Mouse (Mus musculus) ES-E14 (cell line): ENCODE results near the gene F10. TPM values are rescaled to one million over a fixed set of nuclear protein-coding genes. Genes with fewer than 3 reads are reported as not detected.

Experiments
- DNase-seq: peaks from one replicate; pipeline ENCODE4 v3.0.0-alpha.2; 2013; ENCODE audit warnings: low read depth, low spot score
- H3K27ac ChIP-seq: 2 replicates; pipeline ENCODE4 v1.5.1; 2012; ENCODE audit warnings: low read depth, mild to moderate bottlenecking, low read length, moderate library complexity, mixed read lengths; ENCODE audit not compliant: poor library complexity, insufficient read depth, severe bottlenecking
- H3K36me3 ChIP-seq: 2 replicates; pipeline ENCODE4 v1.6.1; 2012; ENCODE audit warnings: mild to moderate bottlenecking, low read length, moderate library complexity, mixed read lengths; ENCODE audit not compliant: control insufficient read depth, poor library complexity, insufficient read depth, severe bottlenecking
- H3K4me1 ChIP-seq, 2 experiments: fragments of 150-350 bp in 1 of 2; sonication (generic) in 1 of 2; 2 replicates each; pipeline ENCODE4 v1.6.1; 2012; ENCODE audit warnings: low read length in 2 of 2, mild to moderate bottlenecking in 1 of 2, mixed read lengths in 1 of 2; ENCODE audit not compliant: control insufficient read depth in 2 of 2, insufficient read depth in 2 of 2, poor library complexity in 1 of 2
- H3K4me3 ChIP-seq, 2 experiments: fragments of 150-350 bp in 1 of 2; sonication (generic) in 1 of 2; 2 replicates each; pipeline ENCODE4 v1.5.1; 2012; ENCODE audit warnings: low read length in 2 of 2, low read depth in 1 of 2, mild to moderate bottlenecking in 1 of 2, mixed read lengths in 1 of 2; ENCODE audit not compliant: insufficient read depth in 1 of 2, poor library complexity in 1 of 2, severe bottlenecking in 1 of 2
- H3K9ac ChIP-seq: 2 replicates; pipeline ENCODE4 v1.6.1; 2012; ENCODE audit warnings: low read depth, mild to moderate bottlenecking, low read length, mixed read lengths; ENCODE audit not compliant: poor library complexity, insufficient read depth, severe bottlenecking
- H3K9me3 ChIP-seq: fragments of 150-350 bp; sonication (generic); 2 replicates; pipeline ENCODE4 v1.6.1; 2012; ENCODE audit warnings: low read depth, mild to moderate bottlenecking, low read length; ENCODE audit not compliant: control insufficient read depth, insufficient read depth
- CHD2 ChIP-seq: IDR thresholded peaks from 2 replicates; pipeline ENCODE4 v1.6.1; 2014; ENCODE audit warnings: mild to moderate bottlenecking, low read depth, low read length, inconsistent platforms
- HCFC1 ChIP-seq: IDR thresholded peaks from 2 replicates; pipeline ENCODE4 v1.6.1; 2012; ENCODE audit warnings: low read length, inconsistent platforms, borderline replicate concordance; ENCODE audit not compliant: insufficient read depth
- MAFK ChIP-seq: IDR thresholded peaks from 2 replicates; pipeline ENCODE4 v1.6.1; 2014; ENCODE audit warnings: mild to moderate bottlenecking, low read depth, low read length, inconsistent platforms; ENCODE audit not compliant: insufficient read depth
- ZC3H11A ChIP-seq: IDR thresholded peaks from 2 replicates; pipeline ENCODE4 v1.6.1; 2012; ENCODE audit warnings: low read depth, mild to moderate bottlenecking, inconsistent platforms, low read length, borderline replicate concordance
- ZNF384 ChIP-seq: IDR thresholded peaks from 2 replicates; pipeline ENCODE4 v1.6.1; 2012; ENCODE audit warnings: low read depth, low read length, inconsistent platforms
- in situ Hi-C, 2 experiments: fragments of 600-800 bp; cut with MboI; formaldehyde crosslinking; loops; one replicate each; pipeline ENCODE4 v1.15.1; 2025; ENCODE audit warnings: low sequenced_read_pairs in 2 of 2, inconsistent platforms in 1 of 2; ENCODE audit not compliant: unreplicated experiment in 2 of 2
- total RNA-seq: library from RNA; depleted of rRNA; stranded (reverse); fragments of 300-350 nt; gene quantifications from 2 replicates; pipeline ENCODE4 v1.2.3, GENCODE M21; 2012; rRNA removed

The F10 gene
- total RNA-seq, 1 experiment: not detected

- peak; percentile 75 for DNase-seq
- Histone ChIP-seq H3K9me3 (no peaks in the 10 kb centered on the region), H3K36me3 (no peaks in the 10 kb centered on the region), H3K27ac (peak overlapping the region; percentile 62; the same call in 1 of the 2 replicates), H3K4me3 (peak overlapping the region; percentile 92 to 98), H3K4me1 (peaks cover 0 to 2% of the 10 kb centered on the region in 2 experiments; a peak in 1 of 4 replicates), H3K9ac (peak overlapping the region; percentile 98)
- TF ChIP-seq ZC3H11A (no peak), MAFK (no peak), CHD2 (no peak), HCFC1 (peak; percentile 84), ZNF384 (no peak)
- in situ Hi-C loops: no loop called here
Observed at GRCm38 (mm10) chr8:13104691-13105086, 67.6 kb downstream of the F10 start.

GRCm38 (mm10) chr8:13105087-13105881 is 68.2 kb downstream of the F10 start, which contains the start of the genes Pcid2 and Cul4a:
TSS of gene Pcid2 (minus strand) at chr8:13105459.
TSS of gene Cul4a (plus strand) at chr8:13105621.
- H3K4me3 ChIP-seq: peak within 1 kb of the TSS; percentile 98
- peak within 1 kb of the TSS; percentile 62; the same call in 1 of the 2 replicates for H3K27ac ChIP-seq
- H3K9me3 ChIP-seq: no peaks in the 10 kb centered on the region
- peaks cover 0 to 2% of the 10 kb centered on the region in 2 experiments; a peak in 1 of 4 replicates for H3K4me1 ChIP-seq
- in situ Hi-C loops: no loop called here
- H3K36me3 ChIP-seq: no peaks in the 10 kb centered on the region
- peak within 1 kb of the TSS; percentile 98 for H3K9ac ChIP-seq
- DNase-seq: peak; percentile 94
- TF ChIP-seq ZNF384 (no peak), ZC3H11A (0 out of 2 replicates have a peak, but pooled peaks have one; percentile 11), MAFK (no peak), HCFC1 (0 out of 2 replicates have a peak, but pooled peaks have one; percentile 32), CHD2 (peak; percentile 95)

- Histone ChIP-seq H3K9me3 (no peaks in the 10 kb centered on the region), H3K4me3 (peak overlapping the region; percentile 94 to 98), H3K4me1 (peaks cover 0 to 2% of the 10 kb centered on the region in 2 experiments; a peak in 1 of 4 replicates), H3K9ac (peak overlapping the region; percentile 91), H3K27ac (peak overlapping the region; percentile 26; the same call in 1 of the 2 replicates), H3K36me3 (no peaks in the 10 kb centered on the region)
- TF ChIP-seq ZNF384: no peak
- no peak for TF ChIP-seq ZC3H11A
- no peak for TF ChIP-seq HCFC1
- TF ChIP-seq CHD2: no peak
- no peak for TF ChIP-seq MAFK
- in situ Hi-C loops: no loop called here
- DNase-seq: no peak
Observed at GRCm38 (mm10) chr8:13105908-13106551, 68.9 kb downstream of the F10 start.

Other genes with a start within 250 kb of the F10 start
- 16.0 and 26.7 TPM in 2 replicates for gene Mcf2l, start 163.5 kb upstream of the F10 start, total RNA-seq
- 0.09 and 0.16 TPM in 2 replicates for gene F7, start 11.3 kb upstream of the F10 start, total RNA-seq
- gene Proz, start 23.6 kb downstream of the F10 start, total RNA-seq: 0.21 and 0.22 TPM in 2 replicates
- gene Pcid2, start 68.2 kb downstream of the F10 start, total RNA-seq: 35.2 and 42.5 TPM in 2 replicates
- 35.7 and 42.7 TPM in 2 replicates for gene Cul4a, start 68.3 kb downstream of the F10 start, total RNA-seq
- 559 and 680 TPM in 2 replicates for gene Lamp1, start 121.9 kb downstream of the F10 start, total RNA-seq
- gene Grtp1, start 163.3 kb downstream of the F10 start, total RNA-seq: 36.3 and 60.0 TPM in 2 replicates
- gene Adprhl1, start 216.9 kb downstream of the F10 start, total RNA-seq: 0.31 and 0.32 TPM in 2 replicates